Mouse (Mus musculus) MEL (cell line): ENCODE measurements at regions not wholly inside any gene's neighbourhood (a gene's known extent, or its start where the extent isn't known, plus 50 kb on each side); places are given as distances from the start of the nearest gene placed in this dataset.

Experiments used
- DNase-seq: peaks from one replicate; pipeline ENCODE4 v3.0.0; 2011; ENCODE audit warnings: low read depth, low spot score
- H3K27ac ChIP-seq: 2 replicates; pipeline ENCODE4 v1.5.1; 2012; ENCODE audit warnings: low read depth, mild to moderate bottlenecking, control low read depth, low read length, moderate library complexity; ENCODE audit not compliant: control insufficient read depth
- H3K27me3 ChIP-seq, 2 experiments: fragments of 150-350 bp in 1 of 2; sonication (generic) in 1 of 2; 2 replicates each; pipeline ENCODE4 v1.6.1; 2012; ENCODE audit warnings: low read length in 2 of 2, mild to moderate bottlenecking in 2 of 2, improper control_type of control experiment in 1 of 2, moderate library complexity in 1 of 2; ENCODE audit not compliant: insufficient read depth in 2 of 2, control insufficient read depth in 1 of 2
- H3K36me3 ChIP-seq, 2 experiments: 2 replicates each; pipeline ENCODE4 v1.6.1; 2012 to 2014; ENCODE audit warnings: low read length in 2 of 2, improper control_type of control experiment in 1 of 2, inconsistent platforms in 1 of 2, mild to moderate bottlenecking in 1 of 2; ENCODE audit not compliant: insufficient read depth in 2 of 2, control insufficient read depth in 1 of 2
- H3K4me1 ChIP-seq, 2 experiments: fragments of 150-350 bp in 1 of 2; sonication (generic) in 1 of 2; 2 replicates each; pipeline ENCODE4 v1.6.1; 2012; ENCODE audit warnings: low read length in 2 of 2, improper control_type of control experiment in 1 of 2, mild to moderate bottlenecking in 1 of 2; ENCODE audit not compliant: insufficient read depth in 2 of 2, control insufficient read depth in 1 of 2
- H3K4me3 ChIP-seq, 2 experiments: fragments of 150-350 bp in 1 of 2; sonication (generic) in 1 of 2; 2 replicates each; pipeline ENCODE4 v1.5.1; 2012; ENCODE audit warnings: low read depth in 2 of 2, low read length in 2 of 2, mild to moderate bottlenecking in 2 of 2, moderate library complexity in 2 of 2, control low read depth in 1 of 2, improper control_type of control experiment in 1 of 2; ENCODE audit not compliant: control insufficient read depth in 1 of 2, insufficient read depth in 1 of 2
- H3K79me2 ChIP-seq: 2 replicates; pipeline ENCODE4 v1.6.1; 2012; ENCODE audit warnings: mild to moderate bottlenecking, low read length, moderate library complexity; ENCODE audit not compliant: control insufficient read depth, poor library complexity, insufficient read depth
- H3K9ac ChIP-seq: 2 replicates; pipeline ENCODE4 v1.6.1; 2012; ENCODE audit warnings: low read depth, mild to moderate bottlenecking, control low read depth, low read length, moderate library complexity; ENCODE audit not compliant: control insufficient read depth, poor library complexity, severe bottlenecking
- H3K9me3 ChIP-seq: fragments of 150-350 bp; sonication (generic); replicated peaks from 2 replicates; pipeline ENCODE4 v1.6.1; 2012; ENCODE audit warnings: mild to moderate bottlenecking, low read length, improper control_type of control experiment, moderate library complexity; ENCODE audit not compliant: insufficient read depth
- BHLHE40 ChIP-seq: IDR thresholded peaks from 2 replicates; pipeline ENCODE4 v1.6.1; 2012; ENCODE audit warnings: low read depth, mild to moderate bottlenecking, inconsistent platforms, low read length, improper control_type of control experiment, borderline replicate concordance
- CTCF ChIP-seq, 3 experiments: IDR thresholded peaks in 2 of 3; conservative IDR thresholded peaks in 1 of 3; 2 replicates each; pipeline ENCODE4 v1.5.1; 2011 to 2012; ENCODE audit warnings: low read length in 3 of 3, low read depth in 2 of 3, mild to moderate bottlenecking in 2 of 3, improper control_type of control experiment in 1 of 3, inconsistent platforms in 1 of 3, mixed read lengths in 1 of 3, moderate library complexity in 1 of 3; ENCODE audit not compliant: control insufficient read depth in 1 of 3, insufficient read depth in 1 of 3, poor library complexity in 1 of 3, severe bottlenecking in 1 of 3
- GABPA ChIP-seq: IDR thresholded peaks from 2 replicates; pipeline ENCODE4 v1.6.1; 2012; ENCODE audit warnings: low read depth, mild to moderate bottlenecking, inconsistent platforms, low read length, improper control_type of control experiment, moderate library complexity
- GATA1 ChIP-seq: IDR thresholded peaks from 2 replicates; pipeline ENCODE4 v1.6.1; 2011; ENCODE audit warnings: low read depth, low read length, improper control_type of control experiment
- HCFC1 ChIP-seq: IDR thresholded peaks from 2 replicates; pipeline ENCODE4 v1.6.1; 2012; ENCODE audit warnings: low read depth, mild to moderate bottlenecking, inconsistent platforms, low read length, improper control_type of control experiment, moderate library complexity
- JUND ChIP-seq: IDR thresholded peaks from 2 replicates; pipeline ENCODE4 v1.6.1; 2011; ENCODE audit warnings: low read depth, mild to moderate bottlenecking, improper control_type of control experiment, low read length
- MAFK ChIP-seq: IDR thresholded peaks from 2 replicates; pipeline ENCODE4 v1.6.1; 2011; ENCODE audit warnings: low read depth, mild to moderate bottlenecking, low read length, improper control_type of control experiment, borderline replicate concordance
- MAX ChIP-seq: IDR thresholded peaks from 2 replicates; pipeline ENCODE4 v1.6.1; 2011; ENCODE audit warnings: low read length, improper control_type of control experiment
- MAZ ChIP-seq: IDR thresholded peaks from 2 replicates; pipeline ENCODE4 v1.6.1; 2012; ENCODE audit warnings: low read depth, mild to moderate bottlenecking, inconsistent platforms, low read length, improper control_type of control experiment
- NRF1 ChIP-seq: IDR thresholded peaks from 2 replicates; pipeline ENCODE4 v1.6.1; 2014; ENCODE audit warnings: low read depth, mild to moderate bottlenecking, inconsistent platforms, low read length, improper control_type of control experiment, moderate library complexity; ENCODE audit not compliant: poor library complexity, insufficient read depth, severe bottlenecking
- POLR2A ChIP-seq, 2 experiments: IDR thresholded peaks; 2 replicates each; pipeline ENCODE4 v1.6.1; 2011 to 2012; ENCODE audit warnings: low read length in 2 of 2, mild to moderate bottlenecking in 2 of 2, control low read depth in 1 of 2, improper control_type of control experiment in 1 of 2, low read depth in 1 of 2, moderate library complexity in 1 of 2; ENCODE audit not compliant: control insufficient read depth in 1 of 2, insufficient read depth in 1 of 2, poor library complexity in 1 of 2
- SMC3 ChIP-seq: IDR thresholded peaks from 2 replicates; pipeline ENCODE4 v1.6.1; 2011; ENCODE audit warnings: low read depth, low read length, improper control_type of control experiment
- TAL1 ChIP-seq: IDR thresholded peaks from 2 replicates; pipeline ENCODE4 v1.6.1; 2012; ENCODE audit warnings: mild to moderate bottlenecking, inconsistent platforms, low read length, moderate library complexity, mixed read lengths
- TBP ChIP-seq: IDR thresholded peaks from 2 replicates; pipeline ENCODE4 v1.8.0; 2011; ENCODE audit warnings: low read depth, low read length, improper control_type of control experiment
- TCF12 ChIP-seq: IDR thresholded peaks from 2 replicates; pipeline ENCODE4 v1.6.1; 2014; ENCODE audit warnings: low read depth, mild to moderate bottlenecking, inconsistent platforms, low read length, improper control_type of control experiment, moderate library complexity
- USF2 ChIP-seq, 2 experiments: IDR thresholded peaks; 2 replicates each; pipeline ENCODE4 v1.6.1; 2011 to 2012; ENCODE audit warnings: improper control_type of control experiment in 2 of 2, low read length in 2 of 2, borderline replicate concordance in 1 of 2, inconsistent platforms in 1 of 2, low read depth in 1 of 2, mild to moderate bottlenecking in 1 of 2; ENCODE audit not compliant: insufficient read depth in 1 of 2
- ZMIZ1 ChIP-seq: IDR thresholded peaks from 2 replicates; pipeline ENCODE4 v1.6.1; 2012; ENCODE audit warnings: low read depth, mild to moderate bottlenecking, inconsistent platforms, low read length, improper control_type of control experiment, moderate library complexity
- ZNF384 ChIP-seq: IDR thresholded peaks from 2 replicates; pipeline ENCODE4 v1.6.1; 2012; ENCODE audit warnings: low read depth, mild to moderate bottlenecking, inconsistent platforms, low read length, improper control_type of control experiment

GRCm38 (mm10) chr14:52654355-52654754 lies 158.8 kb upstream of the Olfr1507 start:
- Histone ChIP-seq H3K79me2 (no peaks in the 10 kb centered on the region), H3K27ac (no peak overlapping the region), H3K27me3 (no peaks in the 10 kb centered on the region), H3K9ac (no peak overlapping the region)
- DNase-seq, result no peak
- TF ChIP-seq MAX (no peak), GABPA (no peak), CTCF (IDR thresholded peaks at IDR 0.05 in 2 of 3, conservative IDR thresholded peaks at IDR 0.05 in 1 of 3; ENCODE audit: control insufficient read depth in 1 of 3, insufficient read depth in 1 of 3, low read depth in 2 of 3, low read length in 3 of 3, poor library complexity in 1 of 3, severe bottlenecking in 1 of 3) (peak in 1 of 3 experiments; percentile 26; a peak in 1 of 6 replicates), TAL1 (no peak), GATA1 (no peak), SMC3 (no peak)
- TF ChIP-seq, all 39 proteins: peak for 1
- Histone ChIP-seq H3K4me3 (no peak overlapping the region), H3K36me3 (no peaks in the 10 kb centered on the region), H3K4me1 (no peaks in the 10 kb centered on the region), H3K9me3 (no peaks in the 10 kb centered on the region)

- Histone ChIP-seq H3K9me3 (no peaks in the 10 kb centered on the region), H3K36me3 (no peaks in the 10 kb centered on the region), H3K4me3 (no peak overlapping the region), H3K4me1 (no peaks in the 10 kb centered on the region), H3K9ac (no peak overlapping the region), H3K27ac (no peak overlapping the region), H3K79me2 (no peaks in the 10 kb centered on the region), H3K27me3 (no peaks in the 10 kb centered on the region)
- DNase-seq, result peak; percentile 8
- TF ChIP-seq POLR2A (IDR thresholded peaks at IDR 0.05; ENCODE audit: control insufficient read depth in 1 of 2, insufficient read depth in 1 of 2, low read depth in 1 of 2, low read length in 2 of 2, poor library complexity in 1 of 2) (no peak), ZNF384 (no peak), BHLHE40 (no peak), TAL1 (no peak), TCF12 (no peak), JUND (no peak), MAFK (no peak)
- TF ChIP-seq, all 39 proteins: peak for 0
Measured at GRCm38 (mm10) chr14:52638179-52638578, 142.6 kb upstream of the Olfr1507 start.

GRCm38 (mm10) chr14:52622184-52622583 lies 126.6 kb upstream of the Olfr1507 start:
- no peaks in the 10 kb centered on the region for H3K4me1 ChIP-seq
- H3K9me3 ChIP-seq, result no peaks in the 10 kb centered on the region
- no peak overlapping the region for H3K27ac ChIP-seq
- TF ChIP-seq NRF1 (no peak), ZMIZ1 (no peak), HCFC1 (no peak), TBP (no peak), USF2 (IDR thresholded peaks at IDR 0.05; ENCODE audit: borderline replicate concordance in 1 of 2, insufficient read depth in 1 of 2, low read depth in 1 of 2, low read length in 2 of 2) (no peak), MAZ (no peak), GATA1 (no peak)
- TF ChIP-seq, all 39 proteins: peak for 0
- Histone ChIP-seq H3K27me3 (no peaks in the 10 kb centered on the region), H3K9ac (no peak overlapping the region), H3K36me3 (no peaks in the 10 kb centered on the region), H3K79me2 (no peaks in the 10 kb centered on the region), H3K4me3 (no peak overlapping the region)
- peak; percentile 5 for DNase-seq
